Mouse (Mus musculus) forebrain, embryonic 15.5 days (tissue): ENCODE data around the gene Cd37. TPM values are rescaled to one million over a fixed set of nuclear protein-coding genes. Genes with fewer than 3 reads are reported as not detected.

Experiments used
- ATAC-seq: fragments of 200-750 bp; cut with Nextera tagmentation; replicated peaks from 2 replicates; pipeline ENCODE4 v1.8.0; 2017; ENCODE audit warnings: mild to moderate bottlenecking, moderate TSS enrichment, moderate library complexity
- H3K27ac ChIP-seq: fragments of 300-500 bp; sonication (generic); replicated peaks from 2 replicates; pipeline ENCODE4 v1.5.1; 2015; ENCODE audit warnings: mild to moderate bottlenecking, inconsistent platforms
- H3K27me3 ChIP-seq: fragments of 300-500 bp; sonication (generic); 2 replicates; pipeline ENCODE4 v1.6.1; 2015; ENCODE audit warnings: inconsistent platforms
- H3K36me3 ChIP-seq: fragments of 300-500 bp; sonication (generic); 2 replicates; pipeline ENCODE4 v1.6.1; 2015; ENCODE audit warnings: mild to moderate bottlenecking, inconsistent platforms
- H3K4me1 ChIP-seq: fragments of 300-500 bp; sonication (generic); 2 replicates; pipeline ENCODE4 v1.6.1; 2015; ENCODE audit warnings: inconsistent platforms
- H3K4me2 ChIP-seq: fragments of 300-500 bp; sonication (generic); replicated peaks from 2 replicates; pipeline ENCODE4 v1.6.1; 2015; ENCODE audit warnings: mild to moderate bottlenecking, inconsistent platforms
- H3K4me3 ChIP-seq: fragments of 300-500 bp; sonication (generic); 2 replicates; pipeline ENCODE4 v1.5.1; 2015; ENCODE audit warnings: mild to moderate bottlenecking, inconsistent platforms
- H3K9ac ChIP-seq: fragments of 300-500 bp; sonication (generic); replicated peaks from 2 replicates; pipeline ENCODE4 v1.6.1; 2015; ENCODE audit warnings: mild to moderate bottlenecking, inconsistent platforms
- H3K9me3 ChIP-seq: fragments of 300-500 bp; sonication (generic); 2 replicates; pipeline ENCODE4 v1.6.1; 2016; ENCODE audit warnings: inconsistent platforms
- WGBS: fragments of 180-500 bp; shearing (Covaris S2); methylation state at CpG from one replicate; pipeline ENCODE4 v1.1.7; 2015; ENCODE audit warnings: mixed read lengths; 5-methylcytosine and 5-hydroxymethylcytosine counted together
- polyA plus RNA-seq: library from polyadenylated mRNA; unstranded; fragments of >200 nt; fragmentation: Nextera tagmentation; extraction: Ambion mirVana; gene quantifications from 2 replicates; pipeline ENCODE4 v1.2.1, GENCODE M21; 2015

Gene Cd37
- polyA plus RNA-seq = 1.3 and 1.6 TPM in 2 replicates

GRCm38 (mm10) chr7:45238723-45239496 lies at the start of gene Cd37:
Gene Cd37, minus strand, starts transcription at chr7:45239115.
- Histone ChIP-seq H3K9ac (no peak within 1 kb of the TSS), H3K4me3 (no peak within 1 kb of the TSS), H3K36me3 (no peaks in the 10 kb centered on the region), H3K27me3 (no peaks in the 10 kb centered on the region), H3K9me3 (no peaks in the 10 kb centered on the region), H3K4me1 (peaks cover 20% of the 10 kb centered on the region), H3K27ac (no peak within 1 kb of the TSS), H3K4me2 (no peak within 1 kb of the TSS)
- WGBS = 43% methylated on average over 20 of the region's 20 CpGs
- no peak for ATAC-seq

- no peak for ATAC-seq
- H3K4me1 ChIP-seq = no peaks in the 10 kb centered on the region
- WGBS = 89% methylated on average over 13 of the region's 13 CpGs
These were observed 47.6 kb upstream of the Cd37 start for GRCm38 (mm10) chr7:45286486-45286885.

GRCm38 (mm10) chr7:45277136-45277760 lies 38.3 kb upstream of the Cd37 start, which contains the start of gene Slc6a21:
Gene Slc6a21, plus strand, starts transcription at chr7:45277513.
- WGBS = 6% methylated on average over 44 of the region's 44 CpGs
- Histone ChIP-seq H3K36me3 (no peaks in the 10 kb centered on the region), H3K4me3 (peak within 1 kb of the TSS; percentile 33), H3K4me2 (peak within 1 kb of the TSS; percentile 57), H3K27ac (no peak within 1 kb of the TSS), H3K9ac (no peak within 1 kb of the TSS), H3K27me3 (peaks cover 10% of the 10 kb centered on the region), H3K9me3 (no peaks in the 10 kb centered on the region), H3K4me1 (peaks cover 4% of the 10 kb centered on the region)
- no peak for ATAC-seq

More at GRCm38 (mm10) chr7:45286486-45286885, 47.6 kb upstream of the Cd37 start:
- no peak overlapping the region for H3K4me3 ChIP-seq
- no peaks in the 10 kb centered on the region for H3K9me3 ChIP-seq
- H3K27ac ChIP-seq = no peak overlapping the region
- H3K36me3 ChIP-seq = no peaks in the 10 kb centered on the region
- H3K4me2 ChIP-seq = no peak overlapping the region
- no peaks in the 10 kb centered on the region for H3K27me3 ChIP-seq
- H3K9ac ChIP-seq = no peak overlapping the region

GRCm38 (mm10) chr7:45273672-45274071 lies 34.8 kb upstream of the Cd37 start:
- no peaks in the 10 kb centered on the region for H3K36me3 ChIP-seq
- no peak overlapping the region for H3K4me2 ChIP-seq
- peaks cover 7% of the 10 kb centered on the region for H3K27me3 ChIP-seq
- no peaks in the 10 kb centered on the region for H3K9me3 ChIP-seq
- ATAC-seq = no peak
- WGBS = 92% methylated on average over 8 of the region's 8 CpGs
- no peak overlapping the region for H3K27ac ChIP-seq
- H3K4me3 ChIP-seq = no peak overlapping the region
- peaks cover 4% of the 10 kb centered on the region for H3K4me1 ChIP-seq
- H3K9ac ChIP-seq = no peak overlapping the region

GRCm38 (mm10) chr7:45272786-45273412 lies 34.0 kb upstream of the Cd37 start:
- H3K4me1 ChIP-seq = peaks cover 4% of the 10 kb centered on the region
- peaks cover 7% of the 10 kb centered on the region for H3K27me3 ChIP-seq
- H3K4me3 ChIP-seq = no peak overlapping the region
- WGBS = 29% methylated on average over 10 of the region's 10 CpGs
- 0 out of 2 replicates have a peak, but pooled peaks have one; percentile 43 for ATAC-seq
- no peak overlapping the region for H3K27ac ChIP-seq
- no peak overlapping the region for H3K9ac ChIP-seq
- no peaks in the 10 kb centered on the region for H3K36me3 ChIP-seq
- H3K4me2 ChIP-seq = no peak overlapping the region
- no peaks in the 10 kb centered on the region for H3K9me3 ChIP-seq

- ATAC-seq = no peak
- H3K9ac ChIP-seq = no peak overlapping the region
- 71% methylated on average over 1 of the region's 1 CpGs for WGBS
- H3K4me3 ChIP-seq = no peak overlapping the region
- no peaks in the 10 kb centered on the region for H3K9me3 ChIP-seq
- H3K27ac ChIP-seq = no peak overlapping the region
- H3K4me1 ChIP-seq = peaks cover 9% of the 10 kb centered on the region; the same call in 1 of the 2 replicates
- H3K4me2 ChIP-seq = no peak overlapping the region
- H3K27me3 ChIP-seq = no peaks in the 10 kb centered on the region
- H3K36me3 ChIP-seq = no peaks in the 10 kb centered on the region
These were observed 26.6 kb upstream of the Cd37 start for GRCm38 (mm10) chr7:45265518-45265917.

- Histone ChIP-seq H3K27me3 (no peaks in the 10 kb centered on the region), H3K4me2 (no peak overlapping the region), H3K9me3 (no peaks in the 10 kb centered on the region), H3K4me1 (peaks cover 9% of the 10 kb centered on the region; the same call in 1 of the 2 replicates), H3K27ac (no peak overlapping the region), H3K9ac (no peak overlapping the region), H3K4me3 (no peak overlapping the region), H3K36me3 (no peaks in the 10 kb centered on the region)
- no peak for ATAC-seq
- 73% methylated on average over 3 of the region's 3 CpGs for WGBS
These were observed 25.4 kb upstream of the Cd37 start for GRCm38 (mm10) chr7:45264348-45264747.

GRCm38 (mm10) chr7:45263006-45263607 lies 24.2 kb upstream of the Cd37 start:
- ATAC-seq = no peak
- Histone ChIP-seq H3K4me1 (peaks cover 9% of the 10 kb centered on the region; the same call in 1 of the 2 replicates), H3K27me3 (no peaks in the 10 kb centered on the region), H3K9me3 (no peaks in the 10 kb centered on the region), H3K36me3 (no peaks in the 10 kb centered on the region), H3K9ac (no peak overlapping the region), H3K4me2 (no peak overlapping the region), H3K4me3 (no peak overlapping the region), H3K27ac (no peak overlapping the region)
- 62% methylated on average over 7 of the region's 7 CpGs for WGBS

- 37% methylated on average over 7 of the region's 7 CpGs for WGBS
- no peak overlapping the region for H3K9ac ChIP-seq
- peaks cover 9% of the 10 kb centered on the region; the same call in 1 of the 2 replicates for H3K4me1 ChIP-seq
- no peaks in the 10 kb centered on the region for H3K36me3 ChIP-seq
- no peak for ATAC-seq
- H3K4me3 ChIP-seq = no peak overlapping the region
- H3K4me2 ChIP-seq = no peak overlapping the region
- H3K27ac ChIP-seq = no peak overlapping the region
- H3K9me3 ChIP-seq = no peaks in the 10 kb centered on the region
- no peaks in the 10 kb centered on the region for H3K27me3 ChIP-seq
These were observed 23.4 kb upstream of the Cd37 start for GRCm38 (mm10) chr7:45262266-45262665.

- Histone ChIP-seq H3K9ac (no peak overlapping the region), H3K4me1 (peaks cover 9% of the 10 kb centered on the region; the same call in 1 of the 2 replicates), H3K4me3 (no peak overlapping the region), H3K36me3 (no peaks in the 10 kb centered on the region), H3K9me3 (no peaks in the 10 kb centered on the region), H3K27ac (no peak overlapping the region), H3K4me2 (no peak overlapping the region), H3K27me3 (no peaks in the 10 kb centered on the region)
- WGBS = 90% methylated on average over 8 of the region's 8 CpGs
- no peak for ATAC-seq
These were observed 20.4 kb upstream of the Cd37 start for GRCm38 (mm10) chr7:45259281-45259680.

- WGBS = 68% methylated on average over 11 of the region's 11 CpGs
- no peak overlapping the region for H3K4me3 ChIP-seq
- H3K9me3 ChIP-seq = no peaks in the 10 kb centered on the region
- no peaks in the 10 kb centered on the region for H3K36me3 ChIP-seq
- H3K4me1 ChIP-seq = peaks cover 3% of the 10 kb centered on the region; the same call in 1 of the 2 replicates
- no peak overlapping the region for H3K9ac ChIP-seq
- ATAC-seq = no peak
- no peak overlapping the region for H3K4me2 ChIP-seq
- H3K27me3 ChIP-seq = no peaks in the 10 kb centered on the region
- H3K27ac ChIP-seq = no peak overlapping the region
These were observed 18.3 kb upstream of the Cd37 start for GRCm38 (mm10) chr7:45257063-45257840.
